Mouse (Mus musculus) thymus, postnatal 36 days (tissue): ENCODE measurements around the gene Cdk11b.
"Not testable (repeated sequence)": the region's sequence is repeated elsewhere in the genome, so short reads cannot be mapped to it uniquely, and the experiment has no call there.

Experiments used
- DNase-seq, 2 experiments: peaks; one replicate each; pipeline ENCODE4 v3.0.0; 2022; ENCODE audit warnings: mixed read lengths in 2 of 2

Gene Cdk11b

GRCm38 (mm10) chr4:155668689-155669597, 44.3 kb downstream of the Cdk11b start, which contains the start of gene Mib2:
Gene Mib2, minus strand, starts transcription at chr4:155669198.
- peak; percentile 96 to 97 for DNase-seq

GRCm38 (mm10) chr4:155669598-155670075, 45.0 kb downstream of the Cdk11b start:
- DNase-seq, result no peak

GRCm38 (mm10) chr4:155670236-155670635, 45.6 kb downstream of the Cdk11b start:
- peak in 1 of 2 experiments; percentile 8 for DNase-seq

- DNase-seq, result no peak
These were observed 47.4 kb downstream of the Cdk11b start for GRCm38 (mm10) chr4:155672082-155672481.

- peak in 1 of 2 experiments; percentile 28 for DNase-seq
These were observed 51.3 kb downstream of the Cdk11b start for GRCm38 (mm10) chr4:155675991-155676390.

GRCm38 (mm10) chr4:155683670-155684277, 59.1 kb downstream of the Cdk11b start:
- not testable (repeated sequence) for DNase-seq

GRCm38 (mm10) chr4:155687764-155688163, 63.1 kb downstream of the Cdk11b start:
- not testable (repeated sequence) for DNase-seq

GRCm38 (mm10) chr4:155690571-155691375, 66.1 kb downstream of the Cdk11b start:
- DNase-seq, result no peak

- no peak for DNase-seq
These were observed 67.8 kb downstream of the Cdk11b start for GRCm38 (mm10) chr4:155692421-155692820.

GRCm38 (mm10) chr4:155694111-155694481, 69.4 kb downstream of the Cdk11b start, which contains the start of gene Fndc10:
Gene Fndc10, plus strand, starts transcription at chr4:155694342.
- DNase-seq, result peak; percentile 63 to 75

- peak; percentile 76 to 85 for DNase-seq
These were observed 70.1 kb downstream of the Cdk11b start for GRCm38 (mm10) chr4:155694482-155695401.

- DNase-seq, result no peak
These were observed 70.9 kb downstream of the Cdk11b start for GRCm38 (mm10) chr4:155695531-155696062.

- no peak for DNase-seq
These were observed 71.9 kb downstream of the Cdk11b start for GRCm38 (mm10) chr4:155696261-155697255.
